Mouse (Mus musculus) kidney, embryonic 14.5 days (tissue): ENCODE data around the gene Asic2. TPM values are rescaled to one million over a fixed set of nuclear protein-coding genes. Genes with fewer than 3 reads are reported as not detected.

Experiments used
- ATAC-seq: fragments of 200-750 bp; cut with Nextera tagmentation; 2 replicates; pipeline ENCODE4 v1.8.0; 2017; ENCODE audit warnings: moderate number of reproducible peaks, mild to moderate bottlenecking, moderate TSS enrichment, moderate library complexity; ENCODE audit not compliant: low FRiP score, low TSS enrichment
- H3K27ac ChIP-seq: fragments of 300-500 bp; sonication (generic); 2 replicates; pipeline ENCODE4 v1.5.1; 2014; ENCODE audit warnings: low read depth, mild to moderate bottlenecking, low read length, moderate library complexity, mixed read lengths
- H3K27me3 ChIP-seq: fragments of 300-500 bp; sonication (generic); 2 replicates; pipeline ENCODE4 v1.6.1; 2014; ENCODE audit warnings: mild to moderate bottlenecking, low read length; ENCODE audit not compliant: control insufficient read depth, insufficient read depth
- H3K36me3 ChIP-seq: fragments of 300-500 bp; sonication (generic); 2 replicates; pipeline ENCODE4 v1.6.1; 2014; ENCODE audit warnings: low read length, mixed read lengths; ENCODE audit not compliant: control insufficient read depth, insufficient read depth
- H3K4me1 ChIP-seq: fragments of 300-500 bp; sonication (generic); 2 replicates; pipeline ENCODE4 v1.6.1; 2014; ENCODE audit warnings: low read length, mixed read lengths; ENCODE audit not compliant: control insufficient read depth, insufficient read depth
- H3K4me2 ChIP-seq: fragments of 300-500 bp; sonication (generic); replicated peaks from 2 replicates; pipeline ENCODE4 v1.6.1; 2014; ENCODE audit warnings: low read depth, mild to moderate bottlenecking, low read length
- H3K4me3 ChIP-seq: fragments of 300-500 bp; sonication (generic); 2 replicates; pipeline ENCODE4 v1.5.1; 2014; ENCODE audit warnings: mild to moderate bottlenecking, low read length
- H3K9ac ChIP-seq: fragments of 300-500 bp; sonication (generic); 2 replicates; pipeline ENCODE4 v1.6.1; 2014; ENCODE audit warnings: low read depth, mild to moderate bottlenecking, low read length, moderate library complexity
- H3K9me3 ChIP-seq: fragments of 300-500 bp; sonication (generic); 2 replicates; pipeline ENCODE4 v1.6.1; 2016; ENCODE audit warnings: low read length; ENCODE audit not compliant: control insufficient read depth
- WGBS: fragments of 180-500 bp; shearing (Covaris S2); extraction: QIAGEN DNeasy Blood & Tissue Kit; methylation state at CpG from one replicate; pipeline ENCODE4 v1.1.7; 2014; 5-methylcytosine and 5-hydroxymethylcytosine counted together
- polyA plus RNA-seq: library from polyadenylated mRNA; unstranded; fragments of >200 nt; fragmentation: Nextera tagmentation; extraction: Ambion mirVana; gene quantifications from 2 replicates; pipeline ENCODE4 v1.2.1, GENCODE M21; 2014

Gene Asic2
- polyA plus RNA-seq, 1 experiment from 2014 or later: 3.4 TPM

- no peaks in the 10 kb centered on the region for H3K4me1 ChIP-seq
- no peak overlapping the region for H3K4me2 ChIP-seq
- no peak overlapping the region for H3K9ac ChIP-seq
- H3K27ac ChIP-seq: no peak overlapping the region
- ATAC-seq: no peak
- H3K4me3 ChIP-seq: no peak overlapping the region
- H3K27me3 ChIP-seq: no peaks in the 10 kb centered on the region
- no peaks in the 10 kb centered on the region for H3K9me3 ChIP-seq
- 93% methylated on average over 4 of the region's 4 CpGs for WGBS
- no peaks in the 10 kb centered on the region for H3K36me3 ChIP-seq
These were observed 44.6 kb downstream of the Asic2 start for GRCm38 (mm10) chr11:81923626-81924025.

GRCm38 (mm10) chr11:81923096-81923495 is 45.2 kb downstream of the Asic2 start:
- Histone ChIP-seq H3K27me3 (no peaks in the 10 kb centered on the region), H3K36me3 (no peaks in the 10 kb centered on the region), H3K9me3 (no peaks in the 10 kb centered on the region), H3K4me1 (no peaks in the 10 kb centered on the region), H3K27ac (no peak overlapping the region), H3K4me2 (no peak overlapping the region), H3K9ac (no peak overlapping the region), H3K4me3 (no peak overlapping the region)
- WGBS: 91% methylated on average over 2 of the region's 2 CpGs
- ATAC-seq: no peak

GRCm38 (mm10) chr11:81915501-81915900 is 52.8 kb downstream of the Asic2 start:
- WGBS: 50% methylated on average over 6 of the region's 6 CpGs

GRCm38 (mm10) chr11:81913071-81913470 is 55.2 kb downstream of the Asic2 start:
- Histone ChIP-seq H3K9ac (no peak overlapping the region), H3K27me3 (no peaks in the 10 kb centered on the region), H3K4me2 (no peak overlapping the region), H3K4me1 (no peaks in the 10 kb centered on the region), H3K4me3 (no peak overlapping the region), H3K9me3 (no peaks in the 10 kb centered on the region), H3K27ac (no peak overlapping the region), H3K36me3 (no peaks in the 10 kb centered on the region)
- ATAC-seq: no peak
- WGBS: 85% methylated on average over 4 of the region's 4 CpGs

More at GRCm38 (mm10) chr11:81915501-81915900, 52.8 kb downstream of the Asic2 start:
- Histone ChIP-seq H3K9me3 (no peaks in the 10 kb centered on the region), H3K27me3 (no peaks in the 10 kb centered on the region), H3K27ac (no peak overlapping the region), H3K4me3 (no peak overlapping the region), H3K4me2 (no peak overlapping the region), H3K36me3 (no peaks in the 10 kb centered on the region), H3K4me1 (no peaks in the 10 kb centered on the region), H3K9ac (no peak overlapping the region)
- ATAC-seq: no peak

- no peaks in the 10 kb centered on the region for H3K4me1 ChIP-seq
- no peak for ATAC-seq
- H3K4me3 ChIP-seq: no peak overlapping the region
- H3K4me2 ChIP-seq: no peak overlapping the region
- H3K36me3 ChIP-seq: no peaks in the 10 kb centered on the region
- H3K9me3 ChIP-seq: no peaks in the 10 kb centered on the region
- H3K27me3 ChIP-seq: no peaks in the 10 kb centered on the region
- 43% methylated on average over 5 of the region's 5 CpGs for WGBS
- H3K27ac ChIP-seq: no peak overlapping the region
- H3K9ac ChIP-seq: no peak overlapping the region
These were observed 58.8 kb downstream of the Asic2 start for GRCm38 (mm10) chr11:81909397-81909894.

GRCm38 (mm10) chr11:81908760-81909159 is 59.5 kb downstream of the Asic2 start:
- no peaks in the 10 kb centered on the region for H3K36me3 ChIP-seq
- no peak for ATAC-seq
- no peak overlapping the region for H3K4me2 ChIP-seq
- H3K9me3 ChIP-seq: no peaks in the 10 kb centered on the region
- no peaks in the 10 kb centered on the region for H3K4me1 ChIP-seq
- no peak overlapping the region for H3K4me3 ChIP-seq
- H3K27ac ChIP-seq: no peak overlapping the region
- WGBS: 89% methylated on average over 1 of the region's 1 CpGs
- H3K9ac ChIP-seq: no peak overlapping the region
- H3K27me3 ChIP-seq: no peaks in the 10 kb centered on the region

- Histone ChIP-seq H3K4me3 (no peak overlapping the region), H3K27me3 (no peaks in the 10 kb centered on the region), H3K4me1 (no peaks in the 10 kb centered on the region), H3K27ac (no peak overlapping the region), H3K36me3 (no peaks in the 10 kb centered on the region), H3K9me3 (no peaks in the 10 kb centered on the region), H3K4me2 (no peak overlapping the region), H3K9ac (no peak overlapping the region)
- no peak for ATAC-seq
These were observed 65.9 kb downstream of the Asic2 start for GRCm38 (mm10) chr11:81902318-81902717.

- ATAC-seq: no peak
- Histone ChIP-seq H3K27me3 (no peaks in the 10 kb centered on the region), H3K4me3 (no peak overlapping the region), H3K4me2 (no peak overlapping the region), H3K4me1 (no peaks in the 10 kb centered on the region), H3K27ac (no peak overlapping the region), H3K9me3 (no peaks in the 10 kb centered on the region), H3K9ac (no peak overlapping the region), H3K36me3 (no peaks in the 10 kb centered on the region)
- WGBS: 6% methylated on average over 8 of the region's 8 CpGs
These were observed 70.5 kb downstream of the Asic2 start for GRCm38 (mm10) chr11:81897547-81898354.

GRCm38 (mm10) chr11:81896511-81896910 is 71.7 kb downstream of the Asic2 start:
- no peak overlapping the region for H3K4me2 ChIP-seq
- 83% methylated on average over 6 of the region's 6 CpGs for WGBS
- H3K27ac ChIP-seq: no peak overlapping the region
- H3K9me3 ChIP-seq: no peaks in the 10 kb centered on the region
- H3K27me3 ChIP-seq: no peaks in the 10 kb centered on the region
- H3K4me1 ChIP-seq: no peaks in the 10 kb centered on the region
- no peak overlapping the region for H3K9ac ChIP-seq
- no peak for ATAC-seq
- H3K36me3 ChIP-seq: no peaks in the 10 kb centered on the region
- H3K4me3 ChIP-seq: no peak overlapping the region
